Mouse (Mus musculus): ENCODE measurements around the gene Fbxo39. TPM values are rescaled to one million over a fixed set of nuclear protein-coding genes. Genes with fewer than 3 reads are reported as not detected.

Gene Fbxo39
- total and polyA plus RNA-seq, 3 experiments: not detected

- H3K9me3 ChIP-seq (replicated peaks; ENCODE audit: insufficient read depth, low read length): no peaks in the 10 kb centered on the region
- TF ChIP-seq TCF12 (IDR thresholded peaks at IDR 0.05; ENCODE audit: low read depth, low read length): no peak
- no peak for TF ChIP-seq USF2 (IDR thresholded peaks at IDR 0.05; ENCODE audit: borderline replicate concordance in 1 of 2, insufficient read depth in 1 of 2, low read depth in 1 of 2, low read length in 2 of 2)
- TF ChIP-seq MAX (IDR thresholded peaks at IDR 0.05; ENCODE audit: low read length): no peak
- TF ChIP-seq ELF1 (IDR thresholded peaks at IDR 0.05; ENCODE audit: low read depth, low read length): no peak
- TF ChIP-seq TAL1 (IDR thresholded peaks at IDR 0.05; ENCODE audit: low read length): no peak
- TF ChIP-seq ZC3H11A (IDR thresholded peaks at IDR 0.05; ENCODE audit: low read depth, low read length): no peak
- no peak for TF ChIP-seq ETS1 (IDR thresholded peaks at IDR 0.05; ENCODE audit: low read depth, low read length)
- TF ChIP-seq E2F4 (IDR thresholded peaks at IDR 0.05; ENCODE audit: borderline replicate concordance, low read depth, low read length): no peak
- no peak for TF ChIP-seq KAT2A (conservative IDR thresholded peaks at IDR 0.05; ENCODE audit: low read depth, low read length)
- no peak for TF ChIP-seq GATA1 (IDR thresholded peaks at IDR 0.05; ENCODE audit: low read depth, low read length)
- TF ChIP-seq RAD21 (IDR thresholded peaks at IDR 0.05; ENCODE audit: low read depth, low read length): no peak
- no peak for TF ChIP-seq HCFC1 (IDR thresholded peaks at IDR 0.05; ENCODE audit: low read depth, low read length)
- TF ChIP-seq ZNF384 (IDR thresholded peaks at IDR 0.05; ENCODE audit: low read depth, low read length): no peak
- no peak for TF ChIP-seq RCOR1 (IDR thresholded peaks at IDR 0.05; ENCODE audit: low read depth, low read length)
- no peak for TF ChIP-seq CHD2 (IDR thresholded peaks at IDR 0.05; ENCODE audit: low read length)
- no peak for TF ChIP-seq JUND (IDR thresholded peaks at IDR 0.05; ENCODE audit: low read depth, low read length)
- no peak for TF ChIP-seq CHD1 (IDR thresholded peaks at IDR 0.05; ENCODE audit: low read depth, low read length)
- no peak for TF ChIP-seq MAFK (IDR thresholded peaks at IDR 0.05; ENCODE audit: borderline replicate concordance, low read depth, low read length)
- H3K9ac ChIP-seq (ENCODE audit: control insufficient read depth, low read depth, low read length, poor library complexity, severe bottlenecking): no peak overlapping the region
- no peak for DNase-seq (ENCODE audit: low read depth, low spot score)
- H3K4me1 ChIP-seq (ENCODE audit: control insufficient read depth in 1 of 2, insufficient read depth in 2 of 2, low read length in 2 of 2): peaks cover 2 to 7% of the 10 kb centered on the region in 2 experiments; a peak in 3 of 4 replicates
- H3K4me3 ChIP-seq (ENCODE audit: control insufficient read depth in 1 of 2, insufficient read depth in 1 of 2, low read depth in 2 of 2, low read length in 2 of 2): no peak overlapping the region
- no peaks in the 10 kb centered on the region for H3K79me2 ChIP-seq (ENCODE audit: control insufficient read depth, insufficient read depth, low read length, poor library complexity)
- H3K36me3 ChIP-seq (ENCODE audit: control insufficient read depth in 1 of 2, insufficient read depth in 2 of 2, low read length in 2 of 2): 0 out of 4 replicates have a peak, but pooled peaks cover 0 to 2% of the 10 kb centered on the region in 2 experiments
- no peak overlapping the region for H3K27ac ChIP-seq (ENCODE audit: control insufficient read depth, low read depth, low read length)
- H3K27me3 ChIP-seq (ENCODE audit: control insufficient read depth in 1 of 2, insufficient read depth in 2 of 2, low read length in 2 of 2): no peaks in the 10 kb centered on the region
Measured at GRCm38 (mm10) chr11:72349016-72349415, 34.8 kb downstream of the Fbxo39 start.

DNA sequence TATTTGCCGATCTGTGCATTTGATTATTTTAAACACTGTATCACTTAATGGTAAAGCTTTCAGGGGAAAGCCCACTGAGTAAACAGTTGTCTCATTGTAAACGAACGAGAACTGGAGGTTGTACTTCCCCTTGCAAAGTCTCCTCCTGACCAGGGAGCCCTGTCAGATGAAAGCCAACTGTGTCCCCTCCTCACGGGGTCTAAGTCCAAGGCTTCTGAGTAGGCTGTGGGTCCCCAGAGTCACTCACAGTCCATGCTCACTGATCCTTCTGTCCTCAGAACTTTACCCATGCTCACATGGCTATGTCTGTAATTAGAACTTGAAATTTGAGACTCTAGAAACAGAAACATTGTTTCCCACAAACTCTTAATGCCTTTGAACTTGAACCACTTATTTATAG lies 35.4 kb downstream of the Fbxo39 start:
- no peaks in the 10 kb centered on the region for H3K27me3 ChIP-seq (ENCODE audit: control insufficient read depth in 1 of 2, insufficient read depth in 2 of 2, low read length in 2 of 2)
- H3K36me3 ChIP-seq (ENCODE audit: control insufficient read depth in 1 of 2, insufficient read depth in 2 of 2, low read length in 2 of 2): 0 out of 4 replicates have a peak, but pooled peaks cover 0 to 2% of the 10 kb centered on the region in 2 experiments
- no peak overlapping the region for H3K4me3 ChIP-seq (ENCODE audit: control insufficient read depth in 1 of 2, insufficient read depth in 1 of 2, low read depth in 2 of 2, low read length in 2 of 2)
- peaks cover 2 to 7% of the 10 kb centered on the region in 2 experiments; a peak in 3 of 4 replicates for H3K4me1 ChIP-seq (ENCODE audit: control insufficient read depth in 1 of 2, insufficient read depth in 2 of 2, low read length in 2 of 2)
- H3K79me2 ChIP-seq (ENCODE audit: control insufficient read depth, insufficient read depth, low read length, poor library complexity): no peaks in the 10 kb centered on the region
- no peaks in the 10 kb centered on the region for H3K9me3 ChIP-seq (replicated peaks; ENCODE audit: insufficient read depth, low read length)
- H3K9ac ChIP-seq (ENCODE audit: control insufficient read depth, low read depth, low read length, poor library complexity, severe bottlenecking): no peak overlapping the region
- TF ChIP-seq GABPA (IDR thresholded peaks at IDR 0.05; ENCODE audit: low read depth, low read length): no peak
- TF ChIP-seq MAFK (IDR thresholded peaks at IDR 0.05; ENCODE audit: borderline replicate concordance, low read depth, low read length): no peak
- no peak for TF ChIP-seq ETS1 (IDR thresholded peaks at IDR 0.05; ENCODE audit: low read depth, low read length)
- TF ChIP-seq NRF1 (IDR thresholded peaks at IDR 0.05; ENCODE audit: insufficient read depth, low read depth, low read length, poor library complexity, severe bottlenecking): no peak
- no peak for TF ChIP-seq SIN3A (IDR thresholded peaks at IDR 0.05; ENCODE audit: low read length)
- TF ChIP-seq KAT2A (conservative IDR thresholded peaks at IDR 0.05; ENCODE audit: low read depth, low read length): no peak
- TF ChIP-seq EP300 (IDR thresholded peaks at IDR 0.05; ENCODE audit: low read depth in 1 of 2, low read length in 2 of 2): no peak
- TF ChIP-seq POLR2AphosphoS5 (IDR thresholded peaks at IDR 0.05; ENCODE audit: borderline replicate concordance, low read depth, low read length): no peak
- TF ChIP-seq BHLHE40 (IDR thresholded peaks at IDR 0.05; ENCODE audit: borderline replicate concordance, low read depth, low read length): no peak
- no peak for TF ChIP-seq ZNF384 (IDR thresholded peaks at IDR 0.05; ENCODE audit: low read depth, low read length)
- no peak for TF ChIP-seq CHD1 (IDR thresholded peaks at IDR 0.05; ENCODE audit: low read depth, low read length)
- no peak for TF ChIP-seq MYC (IDR thresholded peaks at IDR 0.05; ENCODE audit: low read depth, low read length)
- no peak for TF ChIP-seq GATA1 (IDR thresholded peaks at IDR 0.05; ENCODE audit: low read depth, low read length)
- TF ChIP-seq UBTF (IDR thresholded peaks at IDR 0.05; ENCODE audit: borderline replicate concordance, insufficient read depth, low read depth, low read length): no peak
- no peak for TF ChIP-seq NELFE (IDR thresholded peaks at IDR 0.05; ENCODE audit: low read depth, low read length)
- no peak for TF ChIP-seq ZMIZ1 (IDR thresholded peaks at IDR 0.05; ENCODE audit: low read depth, low read length)
- no peak for TF ChIP-seq RAD21 (IDR thresholded peaks at IDR 0.05; ENCODE audit: low read depth, low read length)
- no peak for TF ChIP-seq HCFC1 (IDR thresholded peaks at IDR 0.05; ENCODE audit: low read depth, low read length)
- no peak for TF ChIP-seq TAL1 (IDR thresholded peaks at IDR 0.05; ENCODE audit: low read length)
- DNase-seq (ENCODE audit: low read depth, low spot score): no peak
- no peak overlapping the region for H3K27ac ChIP-seq (ENCODE audit: control insufficient read depth, low read depth, low read length)
